Mouse (Mus musculus) bone marrow macrophage, adult 2 months (primary cell): ENCODE measurements around the gene Padi6.

ENCODE experiments used
- CTCF ChIP-seq: IDR thresholded peaks from 2 replicates; pipeline ENCODE4 v1.5.1; 2012; ENCODE audit warnings: low read depth, mild to moderate bottlenecking, low read length, moderate library complexity
- POLR2A ChIP-seq: IDR thresholded peaks from 2 replicates; pipeline ENCODE4 v1.6.1; 2012; ENCODE audit warnings: mild to moderate bottlenecking, low read depth, low read length, borderline replicate concordance

GRCm38 (mm10) chr4:140784292-140784945, 42.0 kb upstream of the Padi6 start:
- TF ChIP-seq POLR2A (no peak), CTCF (no peak)
